Mouse (Mus musculus) liver, adult 2 months (tissue): ENCODE data around the gene Gldc.

Source experiments
- CTCF ChIP-seq: fragments of 200-500 bp; IDR thresholded peaks from 2 replicates; pipeline ENCODE4 v1.5.1; 2011; ENCODE audit warnings: low read depth, low read length, control low read depth
- POLR2A ChIP-seq: fragments of 200-500 bp; IDR thresholded peaks from 2 replicates; pipeline ENCODE4 v1.6.1; 2011; ENCODE audit warnings: low read length, control low read depth; ENCODE audit not compliant: insufficient read depth; ENCODE audit errors: extremely low read depth

- TF ChIP-seq CTCF (no peak), POLR2A (no peak)
These were observed 85.1 kb downstream of the Gldc start for GRCm38 (mm10) chr19:30090163-30090562.
